Mouse (Mus musculus) yolk sac, embryonic 10.5 days (tissue): ENCODE data around the gene Slc34a1.
A peak's percentile ranks its signal among the peaks of the same experiment; 100 is the strongest.

Experiments used
- DNase-seq: peaks from one replicate; pipeline ENCODE4 v3.0.0-alpha.2; 2017; ENCODE audit warnings: low spot score

The Slc34a1 gene

GRCm38 (mm10) chr13:55398088-55398487, at the start of gene Slc34a1:
Gene Slc34a1 (plus strand): TSS chr13:55398187.
- DNase-seq = no peak

- DNase-seq = no peak
Measured at GRCm38 (mm10) chr13:55361145-55361544, 36.8 kb upstream of the Slc34a1 start.

GRCm38 (mm10) chr13:55361974-55362452, 36.0 kb upstream of the Slc34a1 start:
- peak; percentile 42 for DNase-seq

GRCm38 (mm10) chr13:55362453-55363060, 35.4 kb upstream of the Slc34a1 start, which contains the start of gene Lman2:
Gene Lman2 (minus strand): TSS chr13:55362783.
- peak; percentile 99 for DNase-seq

- DNase-seq = no peak
Measured at GRCm38 (mm10) chr13:55368401-55368800, 29.6 kb upstream of the Slc34a1 start.

- DNase-seq = no peak
Measured at GRCm38 (mm10) chr13:55369531-55370114, 28.4 kb upstream of the Slc34a1 start, which contains the start of gene Rgs14. Gene Rgs14 (plus strand): TSS chr13:55369732.

GRCm38 (mm10) chr13:55370234-55370633, 27.8 kb upstream of the Slc34a1 start:
- no peak for DNase-seq

- DNase-seq = no peak
Measured at GRCm38 (mm10) chr13:55371007-55371681, 26.8 kb upstream of the Slc34a1 start.

- DNase-seq = no peak
Measured at GRCm38 (mm10) chr13:55371740-55372139, 26.2 kb upstream of the Slc34a1 start.

- no peak for DNase-seq
Measured at GRCm38 (mm10) chr13:55374206-55374924, 23.6 kb upstream of the Slc34a1 start.

GRCm38 (mm10) chr13:55375877-55376276, 22.1 kb upstream of the Slc34a1 start:
- no peak for DNase-seq

GRCm38 (mm10) chr13:55378907-55379580, 18.9 kb upstream of the Slc34a1 start:
- no peak for DNase-seq

- no peak for DNase-seq
Measured at GRCm38 (mm10) chr13:55381790-55382189, 16.2 kb upstream of the Slc34a1 start.

- peak; percentile 88 for DNase-seq
Measured at GRCm38 (mm10) chr13:55390644-55391043, 7.3 kb upstream of the Slc34a1 start.

- DNase-seq = peak; percentile 93
Measured at GRCm38 (mm10) chr13:55391626-55392029, 6.4 kb upstream of the Slc34a1 start.

- DNase-seq = no peak
Measured at GRCm38 (mm10) chr13:55392933-55393332, 5.1 kb upstream of the Slc34a1 start.

GRCm38 (mm10) chr13:55399300-55400038, 1.5 kb downstream of the Slc34a1 start:
- no peak for DNase-seq

GRCm38 (mm10) chr13:55400039-55400346, 2.0 kb downstream of the Slc34a1 start:
- DNase-seq = no peak

GRCm38 (mm10) chr13:55403266-55403665, 5.3 kb downstream of the Slc34a1 start:
- DNase-seq = no peak

GRCm38 (mm10) chr13:55403935-55404852, 6.2 kb downstream of the Slc34a1 start:
- DNase-seq = no peak
